Mouse (Mus musculus) stomach, postnatal 0 days (tissue): ENCODE data around the gene Lrrc61.

ENCODE experiments used
- CTCF ChIP-seq: IDR thresholded peaks from 2 replicates; pipeline ENCODE4 v1.5.1; 2016; ENCODE audit warnings: antibody characterized with exemption, low read depth, mild to moderate bottlenecking, moderate library complexity
- EP300 ChIP-seq: optimal IDR thresholded peaks from 2 replicates; pipeline ENCODE3; 2016; ENCODE audit warnings: antibody characterized with exemption

GRCm38 (mm10) chr6:48573981-48574380, 19.4 kb downstream of the Lrrc61 start:
- TF ChIP-seq CTCF (no peak), EP300 (no peak)
